Mouse (Mus musculus) monocyte, adult 5-6 weeks (primary cell): ENCODE measurements around the gene Osbpl8. TPM values are rescaled to one million over a fixed set of nuclear protein-coding genes. Genes with fewer than 3 reads are reported as not detected.

ENCODE experiments used
- ATAC-seq: fragments of 153-309, 156-312 bp; replicated peaks from 2 replicates; pipeline ENCODE4 v1.8.0; 2017; ENCODE audit warnings: mild to moderate bottlenecking; ENCODE audit not compliant: low TSS enrichment, insufficient number of reproducible peaks, severe bottlenecking, poor library complexity, low FRiP score
- total RNA-seq: library from RNA; stranded (forward); fragments of 200-1000, 200-491, 200-594 nt; gene quantifications from 3 replicates; pipeline ENCODE4 v1.2.3, GENCODE M21; 2017

Osbpl8 gene
- total RNA-seq, 1 experiment from 2014 or later: 103 TPM

- ATAC-seq: no peak
These were observed 24.7 kb upstream of the Osbpl8 start for GRCm38 (mm10) chr10:111139881-111140280.

GRCm38 (mm10) chr10:111144371-111144959, 20.1 kb upstream of the Osbpl8 start:
- no peak for ATAC-seq

GRCm38 (mm10) chr10:111149761-111150160, 14.8 kb upstream of the Osbpl8 start:
- no peak for ATAC-seq

- no peak for ATAC-seq
These were observed 9.5 kb upstream of the Osbpl8 start for GRCm38 (mm10) chr10:111155065-111155464.

GRCm38 (mm10) chr10:111155571-111155970, 9.0 kb upstream of the Osbpl8 start:
- no peak for ATAC-seq

- 0 out of 2 replicates have a peak, but pooled peaks have one; percentile 18 for ATAC-seq
These were observed 8.0 kb upstream of the Osbpl8 start for GRCm38 (mm10) chr10:111156394-111157190.

GRCm38 (mm10) chr10:111157241-111157659, 7.3 kb upstream of the Osbpl8 start:
- ATAC-seq: no peak

GRCm38 (mm10) chr10:111159789-111160522, 4.6 kb upstream of the Osbpl8 start:
- ATAC-seq: no peak

- ATAC-seq: no peak
These were observed 4.0 kb upstream of the Osbpl8 start for GRCm38 (mm10) chr10:111160540-111160939.

- no peak for ATAC-seq
These were observed 3.2 kb upstream of the Osbpl8 start for GRCm38 (mm10) chr10:111161373-111161772.

- ATAC-seq: no peak
These were observed 1.5 kb upstream of the Osbpl8 start for GRCm38 (mm10) chr10:111163025-111163424.

GRCm38 (mm10) chr10:111163601-111164240, 831 bp upstream of the Osbpl8 start:
- no peak for ATAC-seq

- peak; percentile 62 for ATAC-seq
These were observed 848 bp downstream of the Osbpl8 start for GRCm38 (mm10) chr10:111165219-111165981.

- no peak for ATAC-seq
These were observed 1.7 kb downstream of the Osbpl8 start for GRCm38 (mm10) chr10:111166057-111166841.

- ATAC-seq: no peak
These were observed 2.9 kb downstream of the Osbpl8 start for GRCm38 (mm10) chr10:111167444-111167843.

- ATAC-seq: no peak
These were observed 3.8 kb downstream of the Osbpl8 start for GRCm38 (mm10) chr10:111168305-111168704.

- ATAC-seq: 0 out of 2 replicates have a peak, but pooled peaks have one; percentile 40
These were observed 6.8 kb downstream of the Osbpl8 start for GRCm38 (mm10) chr10:111171246-111171934.
